Mouse (Mus musculus): ENCODE data around the gene Prdx2.

DNA sequence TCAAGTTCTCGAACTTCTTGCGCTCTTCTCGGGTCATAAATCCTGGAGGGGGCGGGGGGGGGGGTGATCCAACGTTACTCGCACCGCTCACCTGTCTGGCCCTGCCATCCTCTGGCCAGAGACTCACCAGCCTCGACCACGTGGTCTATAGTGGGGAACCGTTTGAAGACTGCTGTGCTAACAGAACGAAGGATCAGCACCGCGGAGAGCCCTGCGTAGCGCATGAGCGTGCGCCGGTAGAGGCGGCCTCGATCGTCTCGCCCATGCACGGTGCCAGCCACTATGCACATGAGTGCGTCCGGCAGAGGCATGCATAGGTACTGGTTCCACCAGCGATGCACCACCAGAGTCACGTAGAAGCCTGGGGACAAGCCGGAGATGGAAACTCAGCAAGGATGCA is 41.9 kb downstream of the Prdx2 start:
- TF ChIP-seq POLR2A (IDR thresholded peaks at IDR 0.05; ENCODE audit: borderline replicate concordance, low read depth, low read length) = no peak
- no peak for TF ChIP-seq CTCF (IDR thresholded peaks at IDR 0.05; ENCODE audit: low read depth, low read length)

All from bone marrow macrophage, adult 2 months (primary cell).